Mouse (Mus musculus) heart, adult 2 months (tissue): ENCODE results near the gene Rps6ka1.

Source experiments
- CTCF ChIP-seq: fragments of 200-600 bp; IDR thresholded peaks from 2 replicates; pipeline ENCODE4 v1.8.1; 2022; ENCODE audit warnings: antibody characterized with exemption, mild to moderate bottlenecking, moderate library complexity
- POLR2A ChIP-seq: fragments of 200-500 bp; IDR thresholded peaks from 2 replicates; pipeline ENCODE4 v1.6.1; 2011; ENCODE audit warnings: mild to moderate bottlenecking, low read depth, low read length, control low read depth; ENCODE audit not compliant: insufficient read depth

GRCm38 (mm10) chr4:133881851-133882250 is 5.7 kb downstream of the Rps6ka1 start:
- TF ChIP-seq CTCF (no peak), POLR2A (no peak)
